Comparison of ENCODE assay signal across 9 mouse cellular contexts in genomic region chr5:134234205-134234604, GRCm38 (mm10). TPM values are rescaled to one million over a fixed set of nuclear protein-coding genes. Genes with fewer than 3 reads are reported as not detected.
DNase-seq lines count a peak whose midpoint lies in the region; ATAC-seq and TF ChIP-seq lines count a peak whose summit lies in the region.
"Had no signal": no experiment of that assay in that cellular context is flagged by ENCODE, and none has a peak within 500 bp of the region (broad histone marks: within the 10 kb centered on the region; RNA-seq: fewer than 3 reads in every experiment).

No protein-coding gene starts in this region.

- no peak for TF ChIP-seq CTCF in kidney, adult 2 months (conservative IDR thresholded peaks at IDR 0.05; ENCODE audit: insufficient read depth, insufficient read length, low read depth, low read length)

- peaks cover 40% of the 10 kb centered on the region for H3K36me3 ChIP-seq in kidney, embryonic 15.5 days
- H3K36me3 ChIP-seq in embryonic facial prominence, embryonic 13.5 days: peaks cover 37% of the 10 kb centered on the region
- H3K36me3 ChIP-seq in midbrain, embryonic 13.5 days: peaks cover 39% of the 10 kb centered on the region
- H3K36me3 ChIP-seq in kidney, adult 2 months (ENCODE audit: control insufficient read depth, insufficient read depth, low read length): no peaks in the 10 kb centered on the region

- no peak overlapping the region for H3K4me3 ChIP-seq in kidney, embryonic 15.5 days (replicated peaks)
- no peak overlapping the region for H3K4me3 ChIP-seq in embryonic facial prominence, embryonic 13.5 days
- H3K4me3 ChIP-seq in midbrain, embryonic 13.5 days (replicated peaks): no peak overlapping the region
- no peak overlapping the region for H3K4me3 ChIP-seq in kidney, adult 2 months (ENCODE audit: insufficient read depth, low read depth, low read length)
- H3K4me3 ChIP-seq: erythroblast, embryonic 14.5 days had no signal

- H3K4me1 ChIP-seq in kidney, embryonic 15.5 days: peaks cover 37% of the 10 kb centered on the region
- peaks cover 43% of the 10 kb centered on the region for H3K4me1 ChIP-seq in embryonic facial prominence, embryonic 13.5 days
- H3K4me1 ChIP-seq in midbrain, embryonic 13.5 days (replicated peaks): peaks cover 38% of the 10 kb centered on the region
- no peaks in the 10 kb centered on the region for H3K4me1 ChIP-seq in kidney, adult 2 months (ENCODE audit: control insufficient read depth, insufficient read depth, low read length)

- no peak for TF ChIP-seq POLR2A in kidney, adult 2 months (IDR thresholded peaks at IDR 0.05; ENCODE audit: low read depth, low read length)

- WGBS in kidney, embryonic 15.5 days: 58% methylated on average over 2 of the region's 2 CpGs
- WGBS in embryonic facial prominence, embryonic 13.5 days: 56% methylated on average over 2 of the region's 2 CpGs
- 68% methylated on average over 2 of the region's 2 CpGs for WGBS in midbrain, embryonic 13.5 days
- 65% methylated on average over 2 of the region's 2 CpGs for WGBS in kidney, adult 2 months

- H3K9ac ChIP-seq in kidney, embryonic 15.5 days: no peak overlapping the region
- peak overlapping the region; percentile 36; the same call in 1 of the 2 replicates for H3K9ac ChIP-seq in embryonic facial prominence, embryonic 13.5 days
- H3K9ac ChIP-seq in midbrain, embryonic 13.5 days (replicated peaks): no peak overlapping the region; the same call in 1 of the 2 replicates
- H3K9ac ChIP-seq: hindbrain, embryonic 14.5 days had no signal

- DNase-seq in kidney, postnatal 36 days: no peak
- DNase-seq in T-cell, adult 2 months (ENCODE audit: low spot score): peak; percentile 54
- no peak for DNase-seq in kidney, adult 2 months
- DNase-seq in left cerebral cortex, adult 18-20 months (ENCODE audit: low spot score in 2 of 2): no peak

- H3K9me3 ChIP-seq in kidney, embryonic 15.5 days (replicated peaks): no peaks in the 10 kb centered on the region
- no peaks in the 10 kb centered on the region for H3K9me3 ChIP-seq in embryonic facial prominence, embryonic 13.5 days
- H3K9me3 ChIP-seq in midbrain, embryonic 13.5 days: no peaks in the 10 kb centered on the region

- no peaks in the 10 kb centered on the region for H3K27me3 ChIP-seq in kidney, embryonic 15.5 days
- no peaks in the 10 kb centered on the region for H3K27me3 ChIP-seq in embryonic facial prominence, embryonic 13.5 days
- no peaks in the 10 kb centered on the region for H3K27me3 ChIP-seq in midbrain, embryonic 13.5 days
- H3K27me3 ChIP-seq in kidney, adult 2 months (replicated peaks; ENCODE audit: control insufficient read depth, insufficient read depth, low read length): no peaks in the 10 kb centered on the region

- H3K4me2 ChIP-seq in kidney, embryonic 15.5 days: no peak overlapping the region
- H3K4me2 ChIP-seq in embryonic facial prominence, embryonic 13.5 days: no peak overlapping the region
- no peak overlapping the region for H3K4me2 ChIP-seq in midbrain, embryonic 13.5 days (replicated peaks)
- H3K4me2 ChIP-seq: hindbrain, embryonic 14.5 days had no signal

- no peak for ATAC-seq in kidney, embryonic 15.5 days (replicated peaks; ENCODE audit: low FRiP score)
- ATAC-seq in embryonic facial prominence, embryonic 13.5 days (ENCODE audit: insufficient number of reproducible peaks, insufficient read depth, low FRiP score, low TSS enrichment, low read depth): no peak
- no peak for ATAC-seq in midbrain, embryonic 13.5 days

- H3K27ac ChIP-seq in kidney, embryonic 15.5 days: peak overlapping the region; percentile 63
- peak overlapping the region; percentile 95 for H3K27ac ChIP-seq in embryonic facial prominence, embryonic 13.5 days
- peak overlapping the region; percentile 39; the same call in 1 of the 2 replicates for H3K27ac ChIP-seq in midbrain, embryonic 13.5 days
- no peak overlapping the region for H3K27ac ChIP-seq in kidney, adult 2 months (ENCODE audit: insufficient read depth, low read depth, low read length)
- H3K27ac ChIP-seq: hindbrain, embryonic 14.5 days had no signal

RNA-seq across cellular contexts. Expression of gene Ncf1, which starts 4.8 kb away (rescaled TPM):
- 3.6 and 3.7 TPM in 2 replicates for polyA plus RNA-seq in kidney, embryonic 15.5 days (2015; fragmentation: Nextera tagmentation; extraction: Ambion mirVana)
- polyA plus RNA-seq in embryonic facial prominence, embryonic 13.5 days (2015; fragmentation: Nextera tagmentation; extraction: Ambion mirVana): 4.4 and 5.2 TPM in 2 replicates
- 1.6 and 2.3 TPM in 2 replicates for polyA plus RNA-seq in midbrain, embryonic 13.5 days (2015; fragmentation: Nextera tagmentation; extraction: Ambion mirVana)
- polyA plus RNA-seq in kidney, adult 2 months (2012; rRNA removed): 2.6 and 6.7 TPM in 2 replicates
- total RNA-seq in left cerebral cortex, adult 18-20 months (2021): 1 to 10 TPM; 5.3 to 7.7 TPM

RNA-seq across cellular contexts. Expression of gene Gtf2ird2, which starts 50.4 kb away (rescaled TPM):
- polyA plus RNA-seq in kidney, embryonic 15.5 days (2015; fragmentation: Nextera tagmentation; extraction: Ambion mirVana): 9.1 and 9.6 TPM in 2 replicates
- 12.6 and 13.0 TPM in 2 replicates for polyA plus RNA-seq in embryonic facial prominence, embryonic 13.5 days (2015; fragmentation: Nextera tagmentation; extraction: Ambion mirVana)
- polyA plus RNA-seq in midbrain, embryonic 13.5 days (2015; fragmentation: Nextera tagmentation; extraction: Ambion mirVana): 15.1 and 15.7 TPM in 2 replicates
- polyA plus RNA-seq in kidney, adult 2 months (2012; rRNA removed): 5.6 and 5.7 TPM in 2 replicates
- 10 to 100 TPM; 14.9 to 17.6 TPM for total RNA-seq in left cerebral cortex, adult 18-20 months (2021)

RNA-seq across cellular contexts. Expression of gene Rcc1l, which starts 57.6 kb away (rescaled TPM):
- 34.6 and 37.2 TPM in 2 replicates for polyA plus RNA-seq in kidney, embryonic 15.5 days (2015; fragmentation: Nextera tagmentation; extraction: Ambion mirVana)
- polyA plus RNA-seq in embryonic facial prominence, embryonic 13.5 days (2015; fragmentation: Nextera tagmentation; extraction: Ambion mirVana): 29.1 and 36.9 TPM in 2 replicates
- polyA plus RNA-seq in midbrain, embryonic 13.5 days (2015; fragmentation: Nextera tagmentation; extraction: Ambion mirVana): 18.4 and 20.8 TPM in 2 replicates
- polyA plus RNA-seq in kidney, adult 2 months (2012; rRNA removed): 18.7 and 19.3 TPM in 2 replicates
- 10 to 100 TPM; 14.1 to 15.7 TPM for total RNA-seq in left cerebral cortex, adult 18-20 months (2021)
